Mouse (Mus musculus) monocyte, adult 59 days (primary cell): ENCODE results near the gene Tmbim1. TPM values are rescaled to one million over a fixed set of nuclear protein-coding genes. Genes with fewer than 3 reads are reported as not detected.

ENCODE experiments used
- total RNA-seq, 2 experiments: library from RNA; stranded (reverse); gene quantifications; one replicate each; pipeline ENCODE4 v1.2.4; 2023

The Tmbim1 gene
- 10 to 100 TPM; 66.7 to 88.5 TPM for total RNA-seq

GRCm38 (mm10) chr1:74305522-74305921 lies at the start of gene Tmbim1:
Tmbim1 (minus strand) TSS chr1:74305622.

GRCm38 (mm10) chr1:74284543-74285160 lies 20.8 kb downstream of the Tmbim1 start, which contains the start of the genes Aamp and Pnkd:
Aamp (minus strand) TSS chr1:74284738.
Pnkd (plus strand) TSS chr1:74284930.

GRCm38 (mm10) chr1:74278538-74278937 lies 26.9 kb downstream of the Tmbim1 start, which contains the start of gene Gpbar1:
Gpbar1 (plus strand) TSS chr1:74278550.

Other genes with a start within 250 kb of the Tmbim1 start
- gene Tns1, start 181.2 kb downstream of the Tmbim1 start, total RNA-seq = 10 to 100 TPM; 31.5 to 44.8 TPM
- not detected for gene Rufy4, start 180.1 kb downstream of the Tmbim1 start, total RNA-seq
- gene Cxcr2, start 151.6 kb downstream of the Tmbim1 start, total RNA-seq = under 1 TPM; 0.27 to 0.81 TPM
- not detected for gene Cxcr1, start 111.0 kb downstream of the Tmbim1 start, total RNA-seq
- 100 to 1,000 TPM; 710 to 723 TPM for gene Arpc2, start 69.5 kb downstream of the Tmbim1 start, total RNA-seq
- gene Gpbar1, start 27.1 kb downstream of the Tmbim1 start, total RNA-seq = under 1 TPM; 0.63 to 0.85 TPM
- gene Aamp, start 20.9 kb downstream of the Tmbim1 start, total RNA-seq = 100 to 1,000 TPM; 118 to 129 TPM
- 10 to 100 TPM; 16.8 to 17.0 TPM for gene Pnkd, start 20.7 kb downstream of the Tmbim1 start, total RNA-seq
- gene Catip, start 56.5 kb upstream of the Tmbim1 start, total RNA-seq = under 1 TPM; 0.49 to 0.76 TPM
- 100 to 1,000 TPM; 616 to 632 TPM for gene Slc11a1, start 69.6 kb upstream of the Tmbim1 start, total RNA-seq
- 100 to 1,000 TPM; 136 to 144 TPM for gene Ctdsp1, start 85.9 kb upstream of the Tmbim1 start, total RNA-seq
- gene Vil1, start 103.8 kb upstream of the Tmbim1 start, total RNA-seq = under 1 TPM in 1 of 2 experiments, not detected in 1; 1.00 TPM
- gene Cnot9, start 200.4 kb upstream of the Tmbim1 start, total RNA-seq = 10 to 100 TPM; 18.8 to 18.9 TPM
- gene Plcd4, start 237.3 kb upstream of the Tmbim1 start, total RNA-seq = under 1 TPM in 1 of 2 experiments, not detected in 1; 0.85 TPM
- 10 to 100 TPM; 15.8 to 18.7 TPM for gene Usp37, start 238.7 kb upstream of the Tmbim1 start, total RNA-seq